Mouse (Mus musculus): Measurements from ENCODE around the gene Serpinb9e. TPM values are rescaled to one million over a fixed set of nuclear protein-coding genes. Genes with fewer than 3 reads are reported as not detected.
"Not testable (repeated sequence)": the region's sequence is repeated elsewhere in the genome, so short reads cannot be mapped to it uniquely, and the experiment has no call there.

Serpinb9e gene
- not detected in 2 replicates for polyA plus RNA-seq (2016; fragmentation: Nextera tagmentation; extraction: Ambion mirVana)

- not testable (repeated sequence) for H3K27me3 ChIP-seq (replicated peaks; ENCODE audit: low read depth, poor library complexity, severe bottlenecking); H3K27ac ChIP-seq (replicated peaks); DNase-seq (ENCODE audit: low spot score); H3K36me3 ChIP-seq (replicated peaks); H3K4me3 ChIP-seq; H3K4me1 ChIP-seq
- peaks cover 12% of the 10 kb centered on the region; the same call in 1 of the 2 replicates for H3K9me3 ChIP-seq
- 89% methylated on average over 2 of the region's 2 CpGs for WGBS
These were observed at the start of gene Serpinb9e for GRCm38 (mm10) chr13:33249312-33249711. Gene Serpinb9e (plus strand): TSS chr13:33249612.

- WGBS: 65% methylated on average over 2 of the region's 2 CpGs
- no peak overlapping the region for H3K27ac ChIP-seq (replicated peaks)
- no peak overlapping the region for H3K4me3 ChIP-seq
- H3K4me1 ChIP-seq: no peaks in the 10 kb centered on the region
- DNase-seq (ENCODE audit: low spot score): no peak
- no peaks in the 10 kb centered on the region for H3K27me3 ChIP-seq (replicated peaks; ENCODE audit: low read depth, poor library complexity, severe bottlenecking)
- no peaks in the 10 kb centered on the region for H3K36me3 ChIP-seq (replicated peaks)
- no peaks in the 10 kb centered on the region; the same call in 1 of the 2 replicates for H3K9me3 ChIP-seq
These were observed 49.7 kb upstream of the Serpinb9e start for GRCm38 (mm10) chr13:33199740-33200139.

DNA sequence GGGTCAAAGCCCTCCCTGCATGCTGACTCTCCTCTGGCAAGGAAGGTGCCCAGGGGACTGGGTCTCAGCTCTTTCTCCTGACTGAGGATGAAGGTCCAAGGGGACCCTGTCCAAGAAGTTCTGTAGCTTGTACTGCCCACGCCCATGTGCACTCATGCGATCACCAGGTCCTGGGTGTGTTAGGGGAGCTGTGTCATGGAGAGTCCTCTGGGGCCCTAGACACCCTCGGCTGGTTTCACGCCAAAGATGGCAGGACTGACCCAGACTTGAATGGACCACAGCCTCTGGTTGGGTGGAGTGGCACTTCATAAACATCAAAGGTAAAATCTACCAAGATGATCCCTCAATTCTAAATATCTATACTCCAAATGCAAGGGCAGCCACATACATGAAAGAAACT lies 59.2 kb downstream of the Serpinb9e start:
- 92% methylated on average over 4 of the region's 4 CpGs for WGBS
- not testable (repeated sequence) for H3K27ac ChIP-seq (replicated peaks); H3K27me3 ChIP-seq (replicated peaks; ENCODE audit: low read depth, poor library complexity, severe bottlenecking); H3K4me1 ChIP-seq; H3K36me3 ChIP-seq (replicated peaks); H3K9me3 ChIP-seq; H3K4me3 ChIP-seq; DNase-seq (ENCODE audit: low spot score)

Other genes with a start within 250 kb of the Serpinb9e start
- 1.4 TPM in 2 replicates for gene Serpinb9, start 246.4 kb upstream of the Serpinb9e start, polyA plus RNA-seq (2016; fragmentation: Nextera tagmentation; extraction: Ambion mirVana)
- gene Serpinb9b, start 222.2 kb upstream of the Serpinb9e start, polyA plus RNA-seq (2016; fragmentation: Nextera tagmentation; extraction: Ambion mirVana): not detected in 2 replicates
- 0.28 and 0.59 TPM in 2 replicates for gene Serpinb1b, start 171.0 kb upstream of the Serpinb9e start, polyA plus RNA-seq (2016; fragmentation: Nextera tagmentation; extraction: Ambion mirVana)
- not detected in 2 replicates for gene Serpinb9c, start 89.9 kb upstream of the Serpinb9e start, polyA plus RNA-seq (2016; fragmentation: Nextera tagmentation; extraction: Ambion mirVana)
- not detected in 2 replicates for gene Serpinb9d, start 56.7 kb upstream of the Serpinb9e start, polyA plus RNA-seq (2016; fragmentation: Nextera tagmentation; extraction: Ambion mirVana)
- not detected in 2 replicates for gene Serpinb9f, start 74.5 kb downstream of the Serpinb9e start, polyA plus RNA-seq (2016; fragmentation: Nextera tagmentation; extraction: Ambion mirVana)
- not detected in 2 replicates for gene Gm11397, start 146.1 kb downstream of the Serpinb9e start, polyA plus RNA-seq (2016; fragmentation: Nextera tagmentation; extraction: Ambion mirVana)
- not detected in 2 replicates for gene Serpinb9g, start 235.2 kb downstream of the Serpinb9e start, polyA plus RNA-seq (2016; fragmentation: Nextera tagmentation; extraction: Ambion mirVana)